Mouse (Mus musculus): Measurements from ENCODE around the gene Olfr884.

DNA sequence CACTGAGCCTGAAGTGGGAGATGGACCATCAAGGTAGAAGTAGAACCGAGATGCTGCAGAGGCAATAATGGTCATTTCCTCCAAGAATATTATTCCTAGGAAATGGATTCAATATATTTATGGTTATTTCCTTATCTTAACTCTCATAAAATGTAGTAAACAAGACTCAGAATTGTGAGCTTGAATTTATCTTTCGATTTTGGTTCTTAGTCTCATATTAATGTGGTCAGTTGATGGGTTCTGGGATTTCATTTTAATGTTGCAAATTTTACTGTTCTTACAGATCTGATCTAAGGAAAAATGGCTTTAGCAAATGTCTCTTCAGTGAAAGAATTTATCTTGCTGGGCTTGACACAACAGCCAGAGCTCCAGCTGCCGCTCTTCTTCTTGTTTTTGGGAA is 14.7 kb downstream of the Olfr884 start, which contains the start of gene Olfr885:
- TF ChIP-seq CTCF (IDR thresholded peaks at IDR 0.05; ENCODE audit: borderline replicate concordance, insufficient read depth, low read depth, low read length) (no peak), POLR2A (IDR thresholded peaks at IDR 0.05; ENCODE audit: borderline replicate concordance, insufficient read depth, low read length) (no peak)

All from cerebellum, adult 2 months (tissue).